Mouse (Mus musculus) lung, adult 2 months (tissue): ENCODE measurements around the gene Tmed9.

ENCODE experiments used
- CTCF ChIP-seq: fragments of 200-500 bp; IDR thresholded peaks from 2 replicates; pipeline ENCODE4 v1.5.1; 2011; ENCODE audit warnings: mild to moderate bottlenecking, low read length, control low read depth; ENCODE audit not compliant: insufficient read depth
- POLR2A ChIP-seq: fragments of 200-500 bp; IDR thresholded peaks from 2 replicates; pipeline ENCODE4 v1.6.1; 2011; ENCODE audit warnings: low read depth, mild to moderate bottlenecking, control low read depth, low read length, borderline replicate concordance; ENCODE audit errors: extremely low read depth

GRCm38 (mm10) chr13:55591961-55592490 lies 18.5 kb downstream of the Tmed9 start:
- TF ChIP-seq CTCF (no peak), POLR2A (no peak)
